Mouse (Mus musculus) MEL (cell line): ENCODE results near the gene Luzp2. TPM values are rescaled to one million over a fixed set of nuclear protein-coding genes. Genes with fewer than 3 reads are reported as not detected.

Experiments used
- DNase-seq: peaks from one replicate; pipeline ENCODE4 v3.0.0; 2011; ENCODE audit warnings: low read depth, low spot score
- H3K27ac ChIP-seq: 2 replicates; pipeline ENCODE4 v1.5.1; 2012; ENCODE audit warnings: low read depth, mild to moderate bottlenecking, control low read depth, low read length, moderate library complexity; ENCODE audit not compliant: control insufficient read depth
- H3K27me3 ChIP-seq, 2 experiments: fragments of 150-350 bp in 1 of 2; sonication (generic) in 1 of 2; 2 replicates each; pipeline ENCODE4 v1.6.1; 2012; ENCODE audit warnings: low read length in 2 of 2, mild to moderate bottlenecking in 2 of 2, improper control_type of control experiment in 1 of 2, moderate library complexity in 1 of 2; ENCODE audit not compliant: insufficient read depth in 2 of 2, control insufficient read depth in 1 of 2
- H3K36me3 ChIP-seq, 2 experiments: 2 replicates each; pipeline ENCODE4 v1.6.1; 2012 to 2014; ENCODE audit warnings: low read length in 2 of 2, improper control_type of control experiment in 1 of 2, inconsistent platforms in 1 of 2, mild to moderate bottlenecking in 1 of 2; ENCODE audit not compliant: insufficient read depth in 2 of 2, control insufficient read depth in 1 of 2
- H3K4me1 ChIP-seq, 2 experiments: fragments of 150-350 bp in 1 of 2; sonication (generic) in 1 of 2; 2 replicates each; pipeline ENCODE4 v1.6.1; 2012; ENCODE audit warnings: low read length in 2 of 2, improper control_type of control experiment in 1 of 2, mild to moderate bottlenecking in 1 of 2; ENCODE audit not compliant: insufficient read depth in 2 of 2, control insufficient read depth in 1 of 2
- H3K4me3 ChIP-seq, 2 experiments: fragments of 150-350 bp in 1 of 2; sonication (generic) in 1 of 2; 2 replicates each; pipeline ENCODE4 v1.5.1; 2012; ENCODE audit warnings: low read depth in 2 of 2, low read length in 2 of 2, mild to moderate bottlenecking in 2 of 2, moderate library complexity in 2 of 2, control low read depth in 1 of 2, improper control_type of control experiment in 1 of 2; ENCODE audit not compliant: control insufficient read depth in 1 of 2, insufficient read depth in 1 of 2
- H3K79me2 ChIP-seq: 2 replicates; pipeline ENCODE4 v1.6.1; 2012; ENCODE audit warnings: mild to moderate bottlenecking, low read length, moderate library complexity; ENCODE audit not compliant: control insufficient read depth, poor library complexity, insufficient read depth
- H3K9ac ChIP-seq: 2 replicates; pipeline ENCODE4 v1.6.1; 2012; ENCODE audit warnings: low read depth, mild to moderate bottlenecking, control low read depth, low read length, moderate library complexity; ENCODE audit not compliant: control insufficient read depth, poor library complexity, severe bottlenecking
- H3K9me3 ChIP-seq: fragments of 150-350 bp; sonication (generic); replicated peaks from 2 replicates; pipeline ENCODE4 v1.6.1; 2012; ENCODE audit warnings: mild to moderate bottlenecking, low read length, improper control_type of control experiment, moderate library complexity; ENCODE audit not compliant: insufficient read depth
- CTCF ChIP-seq, 3 experiments: IDR thresholded peaks in 2 of 3; conservative IDR thresholded peaks in 1 of 3; 2 replicates each; pipeline ENCODE4 v1.5.1; 2011 to 2012; ENCODE audit warnings: low read length in 3 of 3, low read depth in 2 of 3, mild to moderate bottlenecking in 2 of 3, improper control_type of control experiment in 1 of 3, inconsistent platforms in 1 of 3, mixed read lengths in 1 of 3, moderate library complexity in 1 of 3; ENCODE audit not compliant: control insufficient read depth in 1 of 3, insufficient read depth in 1 of 3, poor library complexity in 1 of 3, severe bottlenecking in 1 of 3
- EP300 ChIP-seq, 2 experiments: IDR thresholded peaks; 2 replicates each; pipeline ENCODE4 v1.6.1; 2011; ENCODE audit warnings: improper control_type of control experiment in 2 of 2, low read length in 2 of 2, low read depth in 1 of 2, mild to moderate bottlenecking in 1 of 2
- ETS1 ChIP-seq: IDR thresholded peaks from 2 replicates; pipeline ENCODE4 v1.6.1; 2012; ENCODE audit warnings: low read depth, mild to moderate bottlenecking, inconsistent platforms, low read length, improper control_type of control experiment, moderate library complexity
- GATA1 ChIP-seq: IDR thresholded peaks from 2 replicates; pipeline ENCODE4 v1.6.1; 2011; ENCODE audit warnings: low read depth, low read length, improper control_type of control experiment
- HCFC1 ChIP-seq: IDR thresholded peaks from 2 replicates; pipeline ENCODE4 v1.6.1; 2012; ENCODE audit warnings: low read depth, mild to moderate bottlenecking, inconsistent platforms, low read length, improper control_type of control experiment, moderate library complexity
- JUND ChIP-seq: IDR thresholded peaks from 2 replicates; pipeline ENCODE4 v1.6.1; 2011; ENCODE audit warnings: low read depth, mild to moderate bottlenecking, improper control_type of control experiment, low read length
- KAT2A ChIP-seq: conservative IDR thresholded peaks from 2 replicates; pipeline ENCODE4 v1.6.1; 2012; ENCODE audit warnings: low read depth, low read length, improper control_type of control experiment, inconsistent platforms
- MAFK ChIP-seq: IDR thresholded peaks from 2 replicates; pipeline ENCODE4 v1.6.1; 2011; ENCODE audit warnings: low read depth, mild to moderate bottlenecking, low read length, improper control_type of control experiment, borderline replicate concordance
- MAX ChIP-seq: IDR thresholded peaks from 2 replicates; pipeline ENCODE4 v1.6.1; 2011; ENCODE audit warnings: low read length, improper control_type of control experiment
- MXI1 ChIP-seq: IDR thresholded peaks from 2 replicates; pipeline ENCODE4 v1.6.1; 2011; ENCODE audit warnings: mild to moderate bottlenecking, low read depth, low read length, improper control_type of control experiment
- NELFE ChIP-seq: IDR thresholded peaks from 2 replicates; pipeline ENCODE4 v1.6.1; 2011; ENCODE audit warnings: low read depth, low read length, improper control_type of control experiment
- NRF1 ChIP-seq: IDR thresholded peaks from 2 replicates; pipeline ENCODE4 v1.6.1; 2014; ENCODE audit warnings: low read depth, mild to moderate bottlenecking, inconsistent platforms, low read length, improper control_type of control experiment, moderate library complexity; ENCODE audit not compliant: poor library complexity, insufficient read depth, severe bottlenecking
- POLR2AphosphoS5 ChIP-seq: IDR thresholded peaks from 2 replicates; pipeline ENCODE4 v1.6.1; 2012; ENCODE audit warnings: low read depth, borderline replicate concordance, mild to moderate bottlenecking, inconsistent platforms, low read length, moderate library complexity, mixed read lengths
- SIN3A ChIP-seq: IDR thresholded peaks from 2 replicates; pipeline ENCODE4 v1.6.1; 2012; ENCODE audit warnings: low read length, improper control_type of control experiment, inconsistent platforms
- SMC3 ChIP-seq: IDR thresholded peaks from 2 replicates; pipeline ENCODE4 v1.6.1; 2011; ENCODE audit warnings: low read depth, low read length, improper control_type of control experiment
- TCF12 ChIP-seq: IDR thresholded peaks from 2 replicates; pipeline ENCODE4 v1.6.1; 2014; ENCODE audit warnings: low read depth, mild to moderate bottlenecking, inconsistent platforms, low read length, improper control_type of control experiment, moderate library complexity
- UBTF ChIP-seq: IDR thresholded peaks from 2 replicates; pipeline ENCODE4 v1.6.1; 2012; ENCODE audit warnings: low read depth, mild to moderate bottlenecking, inconsistent platforms, low read length, improper control_type of control experiment, moderate library complexity, borderline replicate concordance; ENCODE audit not compliant: insufficient read depth
- ZC3H11A ChIP-seq: IDR thresholded peaks from 2 replicates; pipeline ENCODE4 v1.6.1; 2012; ENCODE audit warnings: low read depth, mild to moderate bottlenecking, inconsistent platforms, low read length, improper control_type of control experiment
- ZMIZ1 ChIP-seq: IDR thresholded peaks from 2 replicates; pipeline ENCODE4 v1.6.1; 2012; ENCODE audit warnings: low read depth, mild to moderate bottlenecking, inconsistent platforms, low read length, improper control_type of control experiment, moderate library complexity
- polyA plus RNA-seq, 2 experiments: library from polyadenylated mRNA; stranded (reverse) in 1 of 2; unstranded in 1 of 2; fragments of >175 nt in 1 of 2; fragments of >200 nt in 1 of 2; gene quantifications; 2 replicates each; pipeline versions ENCODE4 v1.2.1 to v1.2.4; 2012; ENCODE audit warnings: low replicate concordance in 2 of 2, low read depth in 1 of 2; ENCODE audit not compliant: insufficient read length in 2 of 2, insufficient read depth in 1 of 2, missing spikeins in 1 of 2
- total RNA-seq: library from RNA; depleted of rRNA; stranded (reverse); fragments of 300-350 nt; gene quantifications from 2 replicates; pipeline ENCODE4 v1.2.3, GENCODE M21; 2012; rRNA removed

Gene Luzp2
- not detected in 2 replicates for total RNA-seq
- not detected for polyA plus RNA-seq

- no peak within 1 kb of the TSS for H3K9ac ChIP-seq
- TF ChIP-seq NRF1: no peak
- TF ChIP-seq, all 39 proteins: peak for 0
- H3K27ac ChIP-seq: no peak within 1 kb of the TSS
These were observed at the start of gene Luzp2 for GRCm38 (mm10) chr7:54835372-54835851. Gene Luzp2, plus strand, starts transcription at chr7:54835498.

GRCm38 (mm10) chr7:54787456-54787855, 47.8 kb upstream of the Luzp2 start:
- no peak overlapping the region for H3K4me3 ChIP-seq
- no peak for TF ChIP-seq ZC3H11A
- TF ChIP-seq NRF1: no peak
- TF ChIP-seq JUND: no peak
- no peak for TF ChIP-seq ETS1
- TF ChIP-seq KAT2A: no peak
- TF ChIP-seq UBTF: no peak
- TF ChIP-seq CTCF (IDR thresholded peaks at IDR 0.05 in 2 of 3, conservative IDR thresholded peaks at IDR 0.05 in 1 of 3; ENCODE audit: control insufficient read depth in 1 of 3, insufficient read depth in 1 of 3, low read depth in 2 of 3, low read length in 3 of 3, poor library complexity in 1 of 3, severe bottlenecking in 1 of 3): no peak
- no peak for TF ChIP-seq MXI1
- TF ChIP-seq MAFK: no peak
- no peak for TF ChIP-seq SMC3
- TF ChIP-seq SIN3A: no peak
- TF ChIP-seq NELFE: no peak
- TF ChIP-seq EP300 (IDR thresholded peaks at IDR 0.05; ENCODE audit: low read depth in 1 of 2, low read length in 2 of 2): no peak
- no peak for TF ChIP-seq GATA1
- TF ChIP-seq, all 39 proteins: peak for 0
- H3K9ac ChIP-seq: no peak overlapping the region
- H3K79me2 ChIP-seq: no peaks in the 10 kb centered on the region
- DNase-seq: no peak
- H3K36me3 ChIP-seq: no peaks in the 10 kb centered on the region
- H3K27me3 ChIP-seq: no peaks in the 10 kb centered on the region
- H3K27ac ChIP-seq: no peak overlapping the region
- H3K4me1 ChIP-seq: no peaks in the 10 kb centered on the region
- no peaks in the 10 kb centered on the region for H3K9me3 ChIP-seq

More at GRCm38 (mm10) chr7:54835372-54835851, at the start of gene Luzp2:
- Histone ChIP-seq H3K4me1 (no peaks in the 10 kb centered on the region), H3K79me2 (no peaks in the 10 kb centered on the region), H3K9me3 (no peaks in the 10 kb centered on the region), H3K36me3 (no peaks in the 10 kb centered on the region), H3K27me3 (peaks cover 0 to 1% of the 10 kb centered on the region in 2 experiments; a peak in 1 of 4 replicates), H3K4me3 (no peak within 1 kb of the TSS)
- no peak for DNase-seq

GRCm38 (mm10) chr7:54818606-54819005, 16.7 kb upstream of the Luzp2 start:
- Histone ChIP-seq H3K9me3 (no peaks in the 10 kb centered on the region), H3K4me1 (no peaks in the 10 kb centered on the region)
- TF ChIP-seq CTCF (IDR thresholded peaks at IDR 0.05 in 2 of 3, conservative IDR thresholded peaks at IDR 0.05 in 1 of 3; ENCODE audit: control insufficient read depth in 1 of 3, insufficient read depth in 1 of 3, low read depth in 2 of 3, low read length in 3 of 3, poor library complexity in 1 of 3, severe bottlenecking in 1 of 3): no peak
- TF ChIP-seq ZMIZ1: no peak
- no peak for TF ChIP-seq SMC3
- TF ChIP-seq TCF12: no peak
- TF ChIP-seq ETS1: no peak
- no peak for TF ChIP-seq POLR2AphosphoS5
- no peak for TF ChIP-seq NELFE
- no peak for TF ChIP-seq SIN3A
- TF ChIP-seq HCFC1: no peak
- no peak for TF ChIP-seq MAX
- TF ChIP-seq MXI1: no peak
- TF ChIP-seq, all 39 proteins: peak for 0
- Histone ChIP-seq H3K79me2 (no peaks in the 10 kb centered on the region), H3K9ac (no peak overlapping the region), H3K27me3 (no peaks in the 10 kb centered on the region; a peak in 1 of 4 replicates), H3K27ac (no peak overlapping the region), H3K36me3 (no peaks in the 10 kb centered on the region), H3K4me3 (no peak overlapping the region)
- DNase-seq: no peak
